Mouse (Mus musculus): ENCODE measurements at regions not wholly inside any gene's neighbourhood (a gene's known extent, or its start where the extent isn't known, plus 50 kb on each side); places are given as distances from the start of the nearest gene placed in this dataset.
"Not testable (repeated sequence)": the region's sequence is repeated elsewhere in the genome, so short reads cannot be mapped to it uniquely, and the experiment has no call there.

DNA sequence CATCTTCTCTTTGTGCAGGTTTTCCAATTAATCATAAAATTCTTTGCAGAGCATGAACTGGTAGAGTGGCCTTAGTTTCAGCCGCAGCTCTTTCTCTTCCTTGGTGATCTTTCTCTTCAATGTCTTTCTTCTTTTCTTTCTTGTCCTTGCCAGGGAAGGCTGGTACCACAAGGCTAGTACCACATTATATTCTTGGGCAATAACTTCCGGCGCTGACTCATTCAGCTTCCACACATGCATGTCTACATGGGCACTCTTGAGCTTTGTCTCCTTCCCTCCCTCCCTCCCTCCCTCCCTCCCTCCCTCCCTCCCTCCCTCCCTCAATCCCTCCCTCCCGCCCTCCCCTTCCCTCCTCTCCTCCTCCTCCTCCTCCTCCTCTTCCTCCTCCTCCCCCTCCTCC is 98.1 kb upstream of the Pwp1 start:
- not testable (repeated sequence) for H3K9ac ChIP-seq (ENCODE audit: low read length); H3K36me3 ChIP-seq (ENCODE audit: control insufficient read depth, insufficient read depth, low read length); H3K9me3 ChIP-seq (replicated peaks; ENCODE audit: control insufficient read depth, low read length); H3K4me3 ChIP-seq (replicated peaks; ENCODE audit: low read length); H3K4me1 ChIP-seq (ENCODE audit: control insufficient read depth, insufficient read depth, low read length); H3K27ac ChIP-seq (ENCODE audit: low read length); ATAC-seq (ENCODE audit: insufficient read depth, low FRiP score); H3K4me2 ChIP-seq (ENCODE audit: low read depth, low read length); H3K27me3 ChIP-seq (ENCODE audit: control insufficient read depth, insufficient read depth, low read length)
- WGBS, result 72% methylated on average over 4 of the region's 4 CpGs

DNA sequence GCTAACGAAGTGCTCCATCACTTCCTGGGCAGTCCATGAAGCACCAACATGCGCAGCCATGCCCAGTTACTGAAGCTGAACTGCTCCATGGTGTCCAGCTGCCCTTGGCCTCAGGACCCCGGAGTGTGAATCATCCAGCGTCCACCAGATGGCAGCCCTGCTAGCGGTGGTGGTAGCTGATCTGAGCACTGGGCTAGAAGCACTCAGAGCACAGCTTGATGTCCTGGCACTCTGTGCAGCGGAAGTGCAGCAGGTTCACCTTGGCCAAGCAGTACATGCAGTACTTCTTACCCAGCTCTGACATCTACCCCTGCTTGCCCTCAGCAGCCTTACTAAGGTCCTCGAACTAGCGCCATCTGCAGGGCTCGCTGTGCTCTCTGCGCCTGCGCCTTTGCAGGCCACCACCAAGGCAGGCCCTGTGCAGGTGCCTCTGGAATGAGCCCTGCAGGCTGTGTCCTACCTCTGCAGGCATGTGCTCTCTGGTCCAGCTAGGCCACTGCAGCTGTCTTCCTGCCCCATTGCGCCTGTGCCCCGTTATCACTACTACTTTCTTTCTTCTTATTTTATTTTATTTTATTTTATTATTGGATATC is 97.4 kb upstream of the Pwp1 start:
- not testable (repeated sequence) for H3K4me3 ChIP-seq (replicated peaks; ENCODE audit: low read length); H3K27me3 ChIP-seq (ENCODE audit: control insufficient read depth, insufficient read depth, low read length); H3K4me1 ChIP-seq (ENCODE audit: control insufficient read depth, insufficient read depth, low read length); H3K9me3 ChIP-seq (replicated peaks; ENCODE audit: control insufficient read depth, low read length); H3K27ac ChIP-seq (ENCODE audit: low read length); H3K4me2 ChIP-seq (ENCODE audit: low read depth, low read length); H3K36me3 ChIP-seq (ENCODE audit: control insufficient read depth, insufficient read depth, low read length); H3K9ac ChIP-seq (ENCODE audit: low read length)
- peak; percentile 71; the same call in 1 of the 2 replicates for ATAC-seq (ENCODE audit: insufficient read depth, low FRiP score)
- 38% methylated on average over 12 of the region's 13 CpGs for WGBS

DNA sequence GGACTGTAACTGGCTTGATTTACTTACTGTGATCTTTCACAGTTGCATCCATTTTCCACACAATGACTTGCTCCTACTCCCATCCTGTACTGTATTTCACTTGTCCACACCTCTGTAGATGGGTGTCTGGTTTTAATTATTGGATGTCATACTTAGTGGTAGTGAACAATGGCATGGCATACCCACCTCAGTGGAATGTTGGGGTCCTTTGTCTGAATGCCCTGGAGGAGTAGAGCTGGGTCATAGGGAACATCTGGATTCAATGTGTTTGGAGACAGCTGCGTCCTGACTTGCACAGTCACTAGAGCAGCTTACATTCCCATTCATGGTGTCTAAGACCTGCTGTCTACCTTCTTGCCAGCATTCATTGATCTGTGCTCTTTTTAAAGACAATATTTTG is 91.5 kb upstream of the Pwp1 start:
- WGBS, result 82% methylated on average over 1 of the region's 1 CpGs
- no peaks in the 10 kb centered on the region for H3K9me3 ChIP-seq (replicated peaks; ENCODE audit: control insufficient read depth, low read length)
- no peaks in the 10 kb centered on the region for H3K36me3 ChIP-seq (ENCODE audit: control insufficient read depth, insufficient read depth, low read length)
- H3K4me3 ChIP-seq (replicated peaks; ENCODE audit: low read length), result no peak overlapping the region
- ATAC-seq (ENCODE audit: insufficient read depth, low FRiP score), result no peak
- no peaks in the 10 kb centered on the region for H3K4me1 ChIP-seq (ENCODE audit: control insufficient read depth, insufficient read depth, low read length)
- no peaks in the 10 kb centered on the region for H3K27me3 ChIP-seq (ENCODE audit: control insufficient read depth, insufficient read depth, low read length)
- no peak overlapping the region for H3K27ac ChIP-seq (ENCODE audit: low read length)
- H3K4me2 ChIP-seq (ENCODE audit: low read depth, low read length), result no peak overlapping the region
- no peak overlapping the region for H3K9ac ChIP-seq (ENCODE audit: low read length)

DNA sequence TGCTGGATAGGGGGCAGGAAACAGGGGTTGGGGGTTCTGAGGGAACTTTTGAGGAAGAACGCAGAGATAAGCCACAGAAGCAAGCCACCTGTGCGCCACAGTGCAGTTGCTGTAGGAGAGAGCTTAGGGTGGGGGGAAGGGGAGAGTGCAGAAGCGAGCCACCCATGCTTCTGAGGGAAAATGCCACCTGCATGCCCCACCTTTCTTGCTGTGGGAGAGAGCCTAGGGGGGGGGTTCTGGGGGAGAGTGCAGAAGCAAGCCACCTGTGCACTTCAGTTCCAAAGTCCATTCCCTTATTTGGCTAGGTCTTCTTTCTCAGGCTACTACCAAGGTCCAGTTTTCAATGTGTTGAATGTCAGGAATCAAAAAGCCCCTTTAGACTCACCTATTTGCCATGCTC is 90.3 kb upstream of the Pwp1 start:
- H3K27me3 ChIP-seq (ENCODE audit: control insufficient read depth, insufficient read depth, low read length), result no peaks in the 10 kb centered on the region
- WGBS, result 23% methylated on average over 3 of the region's 3 CpGs
- no peak overlapping the region for H3K4me2 ChIP-seq (ENCODE audit: low read depth, low read length)
- no peaks in the 10 kb centered on the region for H3K9me3 ChIP-seq (replicated peaks; ENCODE audit: control insufficient read depth, low read length)
- ATAC-seq (ENCODE audit: insufficient read depth, low FRiP score), result peak; percentile 88
- H3K9ac ChIP-seq (ENCODE audit: low read length), result no peak overlapping the region
- no peaks in the 10 kb centered on the region for H3K36me3 ChIP-seq (ENCODE audit: control insufficient read depth, insufficient read depth, low read length)
- peak overlapping the region; percentile 57; the same call in 1 of the 2 replicates for H3K27ac ChIP-seq (ENCODE audit: low read length)
- no peaks in the 10 kb centered on the region for H3K4me1 ChIP-seq (ENCODE audit: control insufficient read depth, insufficient read depth, low read length)
- no peak overlapping the region for H3K4me3 ChIP-seq (replicated peaks; ENCODE audit: low read length)

DNA sequence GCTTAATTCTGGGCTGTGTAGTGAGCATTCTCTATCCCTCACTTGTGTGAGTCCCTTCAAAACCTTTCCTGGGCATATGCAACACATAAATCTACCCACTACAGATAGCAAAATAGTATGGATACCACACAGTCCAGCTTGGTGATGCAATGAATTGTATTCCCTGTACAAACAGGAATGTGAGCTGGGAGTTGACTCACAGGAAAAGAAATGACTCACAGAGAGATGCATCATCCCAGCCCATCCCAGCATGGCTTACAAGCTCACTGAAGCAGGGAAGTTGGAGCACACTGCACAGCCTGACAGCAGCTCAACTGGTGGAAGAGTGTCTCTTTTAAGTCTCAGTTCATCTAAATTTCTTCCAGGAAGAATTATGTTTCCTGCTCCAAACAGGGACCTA is 89.7 kb upstream of the Pwp1 start:
- H3K27ac ChIP-seq (ENCODE audit: low read length), result peak overlapping the region; percentile 57; the same call in 1 of the 2 replicates
- not testable (repeated sequence) for H3K36me3 ChIP-seq (ENCODE audit: control insufficient read depth, insufficient read depth, low read length); H3K9me3 ChIP-seq (replicated peaks; ENCODE audit: control insufficient read depth, low read length); H3K9ac ChIP-seq (ENCODE audit: low read length); H3K4me2 ChIP-seq (ENCODE audit: low read depth, low read length); H3K4me3 ChIP-seq (replicated peaks; ENCODE audit: low read length); H3K4me1 ChIP-seq (ENCODE audit: control insufficient read depth, insufficient read depth, low read length); H3K27me3 ChIP-seq (ENCODE audit: control insufficient read depth, insufficient read depth, low read length)
- ATAC-seq (ENCODE audit: insufficient read depth, low FRiP score), result peak; percentile 82

DNA sequence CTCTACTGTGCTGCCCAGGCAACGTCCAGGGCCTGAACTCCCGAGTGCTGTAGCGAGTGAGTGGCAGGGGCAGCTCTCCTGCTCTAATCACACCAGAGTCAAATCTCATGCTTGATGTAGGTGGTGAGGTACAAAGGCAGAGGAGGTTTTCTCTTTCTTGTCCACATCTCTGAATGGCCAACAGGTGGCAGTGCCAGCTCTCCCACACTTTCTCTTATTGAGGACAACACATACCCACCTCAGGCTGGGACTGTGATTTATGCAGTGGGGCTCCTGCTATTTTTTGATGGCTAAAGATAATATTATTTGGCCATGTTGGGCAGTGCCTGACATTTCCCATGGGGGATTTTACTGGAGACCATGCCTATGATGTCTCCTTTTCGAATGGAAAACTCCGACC is 87.3 kb upstream of the Pwp1 start:
- Histone ChIP-seq H3K36me3 (ENCODE audit: control insufficient read depth, insufficient read depth, low read length) (no peaks in the 10 kb centered on the region), H3K9me3 (replicated peaks; ENCODE audit: control insufficient read depth, low read length) (no peaks in the 10 kb centered on the region)
- WGBS, result 84% methylated on average over 5 of the region's 5 CpGs

DNA sequence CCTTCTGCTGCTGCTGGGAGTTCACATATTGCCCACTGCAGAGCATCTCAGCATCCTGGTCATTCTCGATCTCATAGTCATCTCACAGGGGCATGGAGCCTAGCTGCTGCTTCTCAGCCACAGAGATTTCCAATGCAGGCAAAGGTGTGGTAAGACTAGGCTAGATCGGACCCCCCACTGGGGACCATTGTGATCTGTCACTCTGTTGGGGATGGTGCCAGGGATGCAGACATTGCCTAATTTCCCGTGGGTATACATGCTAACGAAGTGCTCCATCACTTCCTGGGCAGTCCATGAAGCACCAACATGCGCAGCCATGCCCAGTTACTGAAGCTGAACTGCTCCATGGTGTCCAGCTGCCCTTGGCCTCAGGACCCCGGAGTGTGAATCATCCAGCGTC is 83.9 kb upstream of the Pwp1 start:
- WGBS, result 72% methylated on average over 7 of the region's 7 CpGs
- H3K36me3 ChIP-seq (ENCODE audit: control insufficient read depth, insufficient read depth, low read length); H3K4me2 ChIP-seq (ENCODE audit: low read depth, low read length); H3K9me3 ChIP-seq (replicated peaks; ENCODE audit: control insufficient read depth, low read length); H3K27ac ChIP-seq (ENCODE audit: low read length); H3K9ac ChIP-seq (ENCODE audit: low read length); H3K4me3 ChIP-seq (replicated peaks; ENCODE audit: low read length); H3K27me3 ChIP-seq (ENCODE audit: control insufficient read depth, insufficient read depth, low read length); ATAC-seq (ENCODE audit: insufficient read depth, low FRiP score); H3K4me1 ChIP-seq (ENCODE audit: control insufficient read depth, insufficient read depth, low read length): not testable (repeated sequence)

More for the DNA sequence above, 87.3 kb upstream of the Pwp1 start:
- Histone ChIP-seq H3K4me3 (replicated peaks; ENCODE audit: low read length) (no peak overlapping the region), H3K4me1 (ENCODE audit: control insufficient read depth, insufficient read depth, low read length) (no peaks in the 10 kb centered on the region), H3K4me2 (ENCODE audit: low read depth, low read length) (no peak overlapping the region), H3K27me3 (ENCODE audit: control insufficient read depth, insufficient read depth, low read length) (no peaks in the 10 kb centered on the region), H3K27ac (ENCODE audit: low read length) (no peak overlapping the region), H3K9ac (ENCODE audit: low read length) (no peak overlapping the region)
- no peak for ATAC-seq (ENCODE audit: insufficient read depth, low FRiP score)

DNA sequence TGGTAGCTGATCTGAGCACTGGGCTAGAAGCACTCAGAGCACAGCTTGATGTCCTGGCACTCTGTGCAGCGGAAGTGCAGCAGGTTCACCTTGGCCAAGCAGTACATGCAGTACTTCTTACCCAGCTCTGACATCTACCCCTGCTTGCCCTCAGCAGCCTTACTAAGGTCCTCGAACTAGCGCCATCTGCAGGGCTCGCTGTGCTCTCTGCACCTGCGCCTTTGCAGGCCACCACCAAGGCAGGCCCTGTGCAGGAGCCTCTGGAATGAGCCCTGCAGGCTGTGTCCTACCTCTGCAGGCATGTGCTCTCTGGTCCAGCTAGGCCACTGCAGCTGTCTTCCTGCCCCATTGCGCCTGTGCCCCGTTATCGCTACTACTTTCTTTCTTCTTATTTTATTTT is 83.5 kb upstream of the Pwp1 start:
- H3K27me3 ChIP-seq (ENCODE audit: control insufficient read depth, insufficient read depth, low read length); ATAC-seq (ENCODE audit: insufficient read depth, low FRiP score); H3K9ac ChIP-seq (ENCODE audit: low read length); H3K4me1 ChIP-seq (ENCODE audit: control insufficient read depth, insufficient read depth, low read length); H3K9me3 ChIP-seq (replicated peaks; ENCODE audit: control insufficient read depth, low read length); H3K27ac ChIP-seq (ENCODE audit: low read length); H3K4me2 ChIP-seq (ENCODE audit: low read depth, low read length); H3K36me3 ChIP-seq (ENCODE audit: control insufficient read depth, insufficient read depth, low read length); H3K4me3 ChIP-seq (replicated peaks; ENCODE audit: low read length): not testable (repeated sequence)
- 44% methylated on average over 4 of the region's 8 CpGs for WGBS

DNA sequence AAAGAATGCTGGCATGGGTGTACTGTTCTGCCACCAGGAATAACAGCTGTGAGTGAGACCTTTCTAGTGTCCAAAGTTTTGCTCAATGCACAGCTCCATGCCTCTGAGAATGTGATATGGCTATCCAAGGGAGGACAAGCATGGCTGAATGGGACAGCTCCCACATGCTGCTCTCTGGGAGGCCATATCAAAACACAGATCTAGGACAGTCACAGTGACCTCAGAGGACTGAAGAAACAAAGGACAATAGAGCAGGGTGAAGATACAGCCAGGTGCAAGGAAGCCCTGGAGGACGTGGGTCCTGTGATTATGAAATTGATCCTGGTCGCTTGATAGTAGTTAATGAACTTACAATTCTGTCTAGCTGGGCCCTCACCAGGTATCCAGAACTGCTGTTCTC is 79.7 kb upstream of the Pwp1 start:
- H3K4me3 ChIP-seq (replicated peaks; ENCODE audit: low read length); H3K4me2 ChIP-seq (ENCODE audit: low read depth, low read length); H3K9ac ChIP-seq (ENCODE audit: low read length); ATAC-seq (ENCODE audit: insufficient read depth, low FRiP score); H3K27ac ChIP-seq (ENCODE audit: low read length); H3K27me3 ChIP-seq (ENCODE audit: control insufficient read depth, insufficient read depth, low read length); H3K36me3 ChIP-seq (ENCODE audit: control insufficient read depth, insufficient read depth, low read length); H3K9me3 ChIP-seq (replicated peaks; ENCODE audit: control insufficient read depth, low read length); H3K4me1 ChIP-seq (ENCODE audit: control insufficient read depth, insufficient read depth, low read length): not testable (repeated sequence)
- WGBS, result 72% methylated on average over 2 of the region's 2 CpGs

DNA sequence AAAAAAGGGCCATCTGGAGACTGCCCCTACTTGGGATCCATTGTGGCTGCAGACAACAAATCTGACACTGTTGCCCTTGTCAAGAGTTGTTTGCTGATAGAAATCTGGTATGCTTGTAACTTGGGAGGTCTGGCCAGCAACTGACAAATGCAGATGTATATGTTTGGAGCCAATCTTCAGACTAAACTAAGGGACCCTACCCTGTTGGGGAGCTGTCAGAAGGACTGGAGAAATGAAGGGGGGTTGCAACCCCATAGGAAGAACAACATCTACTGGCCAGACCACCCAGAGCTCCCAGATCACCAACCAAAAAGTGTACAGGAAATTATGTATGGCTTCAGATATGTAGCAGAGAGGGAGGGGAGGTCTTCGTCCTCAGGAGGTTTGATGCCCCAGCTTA is 54.3 kb upstream of the Pwp1 start:
- no peak overlapping the region for H3K27ac ChIP-seq (ENCODE audit: low read length)
- H3K36me3 ChIP-seq (ENCODE audit: control insufficient read depth, insufficient read depth, low read length), result no peaks in the 10 kb centered on the region
- H3K4me1 ChIP-seq (ENCODE audit: control insufficient read depth, insufficient read depth, low read length), result no peaks in the 10 kb centered on the region
- no peak for ATAC-seq (ENCODE audit: insufficient read depth, low FRiP score)
- WGBS, result 72% methylated on average over 1 of the region's 1 CpGs
- H3K27me3 ChIP-seq (ENCODE audit: control insufficient read depth, insufficient read depth, low read length), result no peaks in the 10 kb centered on the region
- H3K4me3 ChIP-seq (replicated peaks; ENCODE audit: low read length), result no peak overlapping the region
- no peaks in the 10 kb centered on the region for H3K9me3 ChIP-seq (replicated peaks; ENCODE audit: control insufficient read depth, low read length)
- H3K4me2 ChIP-seq (ENCODE audit: low read depth, low read length), result no peak overlapping the region
- H3K9ac ChIP-seq (ENCODE audit: low read length), result no peak overlapping the region
